Mouse (Mus musculus) stomach, adult 2 months (tissue): Measurements from ENCODE around the gene Eif4h. TPM values are rescaled to one million over a fixed set of nuclear protein-coding genes. Genes with fewer than 3 reads are reported as not detected.

Experiments used
- polyA plus RNA-seq: library from polyadenylated mRNA; depleted of rRNA; stranded (reverse); fragments of >200 nt; gene quantifications from 2 replicates; pipeline ENCODE4 v1.2.3, GENCODE M21; 2012; rRNA removed

Gene Eif4h
- 94.6 and 97.7 TPM in 2 replicates for polyA plus RNA-seq

GRCm38 (mm10) chr5:134639269-134639682 lies at the start of gene Eif4h:
Gene Eif4h (minus strand): TSS chr5:134639490.

GRCm38 (mm10) chr5:134688086-134688717 lies 48.9 kb upstream of the Eif4h start, which contains the start of gene Limk1:
Gene Limk1 (minus strand): TSS chr5:134688598.

DNA sequence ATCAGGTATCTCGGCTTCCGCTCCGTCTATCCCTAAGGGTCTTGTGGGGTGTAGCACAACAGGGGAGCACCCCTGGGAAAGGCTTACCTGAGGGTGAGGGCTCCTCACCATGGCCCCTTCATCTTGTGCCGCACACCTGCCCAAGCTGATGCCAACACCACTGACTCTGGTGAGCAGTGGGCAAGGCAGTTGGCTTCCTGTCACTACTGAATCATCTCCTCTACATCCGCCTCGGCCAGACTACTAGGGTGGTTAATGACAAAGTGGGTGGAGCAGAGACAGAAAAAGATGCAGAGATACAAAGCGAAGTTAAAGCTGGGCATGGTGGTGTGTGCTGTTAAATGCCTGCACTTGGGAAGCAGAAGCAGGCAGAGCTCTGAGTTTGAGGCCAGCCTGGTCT lies 24.5 kb downstream of the Eif4h start, which contains the start of gene Lat2:
Gene Lat2, minus strand, starts transcription at position 224 of the 400 bp plus-strand sequence.

GRCm38 (mm10) chr5:134581146-134581545 lies 58.1 kb downstream of the Eif4h start, which contains the start of gene Rfc2:
Gene Rfc2 (plus strand): TSS chr5:134581366.

Other genes starting within 250 kb of the Eif4h start
- gene Gtf2ird1, start 182.8 kb downstream of the Eif4h start, polyA plus RNA-seq: 9.7 and 12.8 TPM in 2 replicates
- gene Clip2, start 87.1 kb downstream of the Eif4h start, polyA plus RNA-seq: 10.6 and 12.9 TPM in 2 replicates
- gene Syna, start 79.3 kb downstream of the Eif4h start, polyA plus RNA-seq: 0.09 TPM in 1 of 2 replicates, not detected in the other
- 11.0 and 14.5 TPM in 2 replicates for gene Rfc2, start 58.1 kb downstream of the Eif4h start, polyA plus RNA-seq
- gene Lat2, start 24.5 kb downstream of the Eif4h start, polyA plus RNA-seq: 1.2 and 1.4 TPM in 2 replicates
- gene Limk1, start 49.1 kb upstream of the Eif4h start, polyA plus RNA-seq: 4.8 TPM in 2 replicates
- 73.2 and 109 TPM in 2 replicates for gene Eln, start 107.8 kb upstream of the Eif4h start, polyA plus RNA-seq